Mouse (Mus musculus): ENCODE results near the gene Ren1. TPM values are rescaled to one million over a fixed set of nuclear protein-coding genes. Genes with fewer than 3 reads are reported as not detected.

Ren1 gene
- polyA plus RNA-seq, 2 experiments, result 0.48 to 2.8 TPM

GRCm38 (mm10) chr1:133408880-133409516 lies 58.7 kb downstream of the Ren1 start:
- DNase-seq (ENCODE audit: low spot score) (no peak), ATAC-seq (ENCODE audit: low FRiP score, low read depth) (no peak)
- WGBS, result 10% methylated on average over 6 of the region's 6 CpGs
- Histone ChIP-seq H3K4me2 (replicated peaks; ENCODE audit: low read depth, low read length, severe bottlenecking) (no peak overlapping the region), H3K9me3 (ENCODE audit: control insufficient read depth, low read length) (no peaks in the 10 kb centered on the region), H3K4me3 (replicated peaks; ENCODE audit: low read length) (no peak overlapping the region), H3K4me1 (ENCODE audit: control insufficient read depth, insufficient read depth, low read length) (peaks cover 5% of the 10 kb centered on the region; the same call in 1 of the 2 replicates), H3K27ac (replicated peaks; ENCODE audit: low read depth, low read length) (no peak overlapping the region), H3K27me3 (ENCODE audit: control insufficient read depth, insufficient read depth, low read length) (no peaks in the 10 kb centered on the region), H3K36me3 (ENCODE audit: control insufficient read depth, insufficient read depth, low read length) (no peaks in the 10 kb centered on the region), H3K9ac (ENCODE audit: low read depth, low read length, severe bottlenecking) (no peak overlapping the region)
- TF ChIP-seq POLR2A (IDR thresholded peaks at IDR 0.05; ENCODE audit: borderline replicate concordance, extremely low read depth, insufficient read depth, insufficient read length), result no peak

- Histone ChIP-seq H3K27me3 (ENCODE audit: control insufficient read depth, insufficient read depth, low read length) (no peaks in the 10 kb centered on the region), H3K4me3 (replicated peaks; ENCODE audit: low read length) (no peak overlapping the region), H3K9me3 (ENCODE audit: control insufficient read depth, low read length) (no peaks in the 10 kb centered on the region), H3K9ac (ENCODE audit: low read depth, low read length, severe bottlenecking) (no peak overlapping the region), H3K27ac (replicated peaks; ENCODE audit: low read depth, low read length) (no peak overlapping the region), H3K4me2 (replicated peaks; ENCODE audit: low read depth, low read length, severe bottlenecking) (no peak overlapping the region), H3K36me3 (ENCODE audit: control insufficient read depth, insufficient read depth, low read length) (no peaks in the 10 kb centered on the region), H3K4me1 (ENCODE audit: control insufficient read depth, insufficient read depth, low read length) (peaks cover 5% of the 10 kb centered on the region; the same call in 1 of the 2 replicates)
- ATAC-seq (ENCODE audit: low FRiP score, low read depth) (no peak), DNase-seq (ENCODE audit: low spot score) (no peak)
- 64% methylated on average over 9 of the region's 9 CpGs for WGBS
- TF ChIP-seq POLR2A (IDR thresholded peaks at IDR 0.05; ENCODE audit: borderline replicate concordance, extremely low read depth, insufficient read depth, insufficient read length), result no peak
Observed at GRCm38 (mm10) chr1:133409786-133410185, 59.5 kb downstream of the Ren1 start.

Other genes starting within 250 kb of the Ren1 start
- gene Ppp1r15b, start 219.4 kb upstream of the Ren1 start, polyA plus RNA-seq (2012; rRNA removed), result 29.9 and 31.0 TPM in 2 replicates
- gene Ppp1r15b, start 219.4 kb upstream of the Ren1 start, polyA plus RNA-seq (2014; fragmentation: Nextera tagmentation; extraction: Ambion mirVana), result 38.5 and 40.0 TPM in 2 replicates
- 6.6 and 6.9 TPM in 2 replicates for gene Plekha6, start 186.3 kb upstream of the Ren1 start, polyA plus RNA-seq (2012; rRNA removed)
- 4.0 and 4.2 TPM in 2 replicates for gene Plekha6, start 186.3 kb upstream of the Ren1 start, polyA plus RNA-seq (2014; fragmentation: Nextera tagmentation; extraction: Ambion mirVana)
- not detected in 2 replicates for gene Golt1a, start 40.7 kb upstream of the Ren1 start, polyA plus RNA-seq (2012; rRNA removed)
- not detected in 2 replicates for gene Golt1a, start 40.7 kb upstream of the Ren1 start, polyA plus RNA-seq (2014; fragmentation: Nextera tagmentation; extraction: Ambion mirVana)
- not detected in 2 replicates for gene Kiss1, start 28.6 kb upstream of the Ren1 start, polyA plus RNA-seq (2012; rRNA removed)
- gene Kiss1, start 28.6 kb upstream of the Ren1 start, polyA plus RNA-seq (2014; fragmentation: Nextera tagmentation; extraction: Ambion mirVana), result not detected in 2 replicates
- 1.4 TPM in 2 replicates for gene Etnk2, start 13.1 kb downstream of the Ren1 start, polyA plus RNA-seq (2012; rRNA removed)
- 0.91 and 1.4 TPM in 2 replicates for gene Etnk2, start 13.1 kb downstream of the Ren1 start, polyA plus RNA-seq (2014; fragmentation: Nextera tagmentation; extraction: Ambion mirVana)
- gene Sox13, start 73.9 kb downstream of the Ren1 start, polyA plus RNA-seq (2012; rRNA removed), result 22.9 and 28.5 TPM in 2 replicates
- 4.7 and 5.8 TPM in 2 replicates for gene Sox13, start 73.9 kb downstream of the Ren1 start, polyA plus RNA-seq (2014; fragmentation: Nextera tagmentation; extraction: Ambion mirVana)